Mouse (Mus musculus): ENCODE measurements around the gene Sim2. TPM values are rescaled to one million over a fixed set of nuclear protein-coding genes. Genes with fewer than 3 reads are reported as not detected.

Sim2 gene
- polyA plus RNA-seq, 1 experiment from 2014 or later: not detected

DNA sequence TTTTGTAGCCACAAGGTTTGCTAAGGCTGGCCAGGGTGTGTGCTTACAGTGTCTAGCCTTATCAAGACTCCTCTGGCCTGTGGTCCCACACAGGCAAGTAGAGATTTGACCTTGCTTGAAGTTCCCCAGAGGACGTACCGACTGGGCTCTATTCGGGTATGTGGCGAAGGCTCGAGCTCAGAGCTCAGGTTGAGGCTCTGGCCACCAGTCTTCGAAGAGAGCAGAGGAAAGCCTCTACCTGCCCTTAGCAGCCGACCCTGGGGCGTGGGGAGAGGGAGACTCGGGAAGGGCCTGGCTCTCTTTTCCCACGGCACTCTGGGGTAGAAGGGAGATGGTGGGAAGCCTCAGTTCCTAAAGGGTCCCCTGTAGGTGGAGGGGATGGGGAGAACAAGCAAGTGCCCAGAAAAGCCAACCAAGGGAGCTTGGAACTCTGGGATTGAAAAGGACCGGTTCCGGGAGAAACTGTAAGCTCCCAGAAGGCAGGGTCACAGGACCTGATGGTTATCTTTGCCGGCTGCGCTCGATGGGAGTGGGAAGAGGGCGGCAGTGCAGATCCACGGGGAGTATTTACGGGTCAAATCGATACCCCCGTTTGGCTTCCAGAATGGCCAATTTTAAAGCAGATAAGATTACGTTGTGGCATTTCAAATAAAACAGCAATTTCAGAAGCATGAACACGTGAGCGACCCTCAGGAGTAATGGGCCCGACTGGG is 8.6 kb downstream of the Sim2 start:
- Histone ChIP-seq H3K4me3 (replicated peaks) (no peak overlapping the region), H3K27me3 (replicated peaks) (peaks cover 91% of the 10 kb centered on the region), H3K27ac (no peak overlapping the region), H3K4me2 (replicated peaks) (no peak overlapping the region), H3K36me3 (no peaks in the 10 kb centered on the region), H3K9me3 (no peaks in the 10 kb centered on the region), H3K4me1 (replicated peaks) (no peaks in the 10 kb centered on the region), H3K9ac (no peak overlapping the region)
- 2% methylated on average over 24 of the region's 24 CpGs for WGBS
- ATAC-seq: no peak

DNA sequence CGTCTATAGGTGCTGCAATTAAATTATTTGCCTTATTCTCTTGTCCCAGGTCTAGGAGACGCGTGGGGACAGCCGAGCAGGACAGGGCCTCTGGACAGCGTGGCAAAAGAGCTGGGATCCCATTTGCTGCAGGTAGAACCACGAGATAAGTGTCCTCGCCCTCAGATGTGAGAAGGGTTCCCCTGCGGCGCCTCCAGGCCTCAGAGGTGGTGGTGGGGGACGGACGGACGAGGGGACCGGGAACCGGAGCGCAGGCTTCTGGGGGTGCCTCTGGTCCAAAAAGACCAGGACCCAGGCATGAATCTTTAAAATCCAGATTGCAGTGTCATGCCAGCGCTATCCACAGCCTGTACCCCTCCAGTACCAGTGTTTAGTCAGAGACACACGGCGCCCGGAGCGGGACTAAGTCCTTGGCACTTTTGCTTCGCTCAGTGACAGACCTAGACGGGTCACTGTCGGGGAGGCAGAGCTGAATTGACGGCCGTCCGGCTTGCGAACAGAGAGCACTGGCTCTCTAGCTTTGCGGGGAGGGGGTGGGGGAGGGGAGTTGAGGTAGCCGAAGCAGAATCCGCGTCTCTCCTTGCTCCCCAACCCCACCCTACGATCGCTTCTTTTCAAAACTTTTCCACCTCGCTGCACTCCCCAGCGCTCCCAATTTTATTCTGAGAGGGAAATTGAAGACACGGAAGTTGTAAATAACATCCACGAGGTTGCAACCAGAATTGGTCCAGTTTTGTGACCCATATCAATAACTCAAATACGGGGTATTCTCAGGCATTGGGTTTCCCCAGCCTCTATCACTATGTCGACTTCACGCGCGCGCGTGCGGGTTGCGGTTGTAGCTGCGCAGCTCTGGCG is 9.7 kb downstream of the Sim2 start:
- ATAC-seq: 0 out of 2 replicates have a peak, but pooled peaks have one; percentile 32
- H3K4me2 ChIP-seq (replicated peaks): no peak overlapping the region
- 2% methylated on average over 48 of the region's 48 CpGs for WGBS
- H3K36me3 ChIP-seq: no peaks in the 10 kb centered on the region
- H3K9me3 ChIP-seq: no peaks in the 10 kb centered on the region
- H3K27me3 ChIP-seq (replicated peaks): peaks cover 84% of the 10 kb centered on the region
- H3K9ac ChIP-seq: no peak overlapping the region
- no peak overlapping the region for H3K27ac ChIP-seq
- no peaks in the 10 kb centered on the region for H3K4me1 ChIP-seq (replicated peaks)
- H3K4me3 ChIP-seq (replicated peaks): no peak overlapping the region

DNA sequence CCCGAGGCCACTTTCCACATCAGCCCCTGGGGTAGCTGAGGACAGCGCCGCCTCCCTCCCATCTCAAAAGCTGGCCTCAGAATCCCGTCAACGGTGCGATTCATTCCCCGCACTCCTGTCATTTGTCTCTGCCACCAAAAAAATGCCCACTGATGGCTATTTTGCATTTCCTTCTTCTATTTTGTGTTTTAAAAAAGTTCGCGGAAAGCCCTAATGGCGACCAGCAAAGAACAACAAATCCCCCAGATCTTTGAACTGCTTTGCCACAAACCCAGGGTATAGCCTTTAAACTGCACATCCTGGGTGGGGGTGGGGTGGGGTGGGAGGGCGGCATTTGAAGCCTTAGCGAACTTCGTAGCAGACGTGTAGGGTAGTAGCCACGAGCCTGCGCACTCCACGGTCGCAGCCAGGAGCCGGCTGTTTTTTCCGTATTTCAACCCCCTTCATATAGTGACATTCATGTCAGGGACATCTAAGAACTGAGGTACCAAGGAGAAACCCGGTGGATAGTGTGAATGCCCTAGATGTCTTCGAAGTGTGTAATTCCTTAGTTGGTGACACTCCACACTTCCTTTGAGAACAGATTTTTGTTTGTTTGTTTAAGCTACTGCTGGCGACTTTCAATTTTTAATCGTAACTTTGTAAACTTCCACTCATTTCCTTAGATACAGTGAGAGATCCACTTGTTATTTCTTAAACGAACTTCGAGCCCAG is 10.5 kb downstream of the Sim2 start:
- ATAC-seq: no peak
- H3K36me3 ChIP-seq: no peaks in the 10 kb centered on the region
- 2% methylated on average over 26 of the region's 26 CpGs for WGBS

DNA sequence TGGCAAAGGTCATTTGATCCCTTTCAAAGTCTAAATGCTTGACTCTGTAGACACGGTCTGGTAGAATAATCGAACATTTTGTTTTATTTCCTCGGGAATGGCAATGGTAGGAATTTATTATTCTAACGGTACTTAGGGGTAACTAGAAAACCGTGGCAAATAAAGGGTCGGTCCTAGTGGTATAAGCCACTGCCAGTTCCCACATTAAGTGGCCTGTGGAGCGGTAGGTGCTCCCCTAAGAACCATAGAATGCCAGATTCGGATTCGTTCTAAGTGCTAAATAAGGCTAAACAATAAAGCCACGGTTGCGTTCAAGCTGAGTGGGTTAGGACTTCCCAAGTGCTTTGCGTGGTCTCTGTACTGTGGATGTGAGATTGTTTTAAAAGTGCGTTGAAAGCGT is 11.7 kb downstream of the Sim2 start:
- no peak overlapping the region for H3K27ac ChIP-seq
- H3K4me3 ChIP-seq (replicated peaks): no peak overlapping the region
- no peak overlapping the region for H3K9ac ChIP-seq
- WGBS: 4% methylated on average over 14 of the region's 14 CpGs
- no peak for ATAC-seq
- H3K9me3 ChIP-seq: no peaks in the 10 kb centered on the region
- peaks cover 72% of the 10 kb centered on the region for H3K27me3 ChIP-seq (replicated peaks)
- no peaks in the 10 kb centered on the region for H3K36me3 ChIP-seq
- H3K4me1 ChIP-seq (replicated peaks): no peaks in the 10 kb centered on the region
- H3K4me2 ChIP-seq (replicated peaks): no peak overlapping the region

More for the DNA sequence above, 10.5 kb downstream of the Sim2 start:
- no peak overlapping the region for H3K4me3 ChIP-seq (replicated peaks)
- no peaks in the 10 kb centered on the region for H3K4me1 ChIP-seq (replicated peaks)
- no peak overlapping the region for H3K9ac ChIP-seq
- H3K4me2 ChIP-seq (replicated peaks): no peak overlapping the region
- H3K9me3 ChIP-seq: no peaks in the 10 kb centered on the region
- no peak overlapping the region for H3K27ac ChIP-seq
- H3K27me3 ChIP-seq (replicated peaks): peaks cover 84% of the 10 kb centered on the region

DNA sequence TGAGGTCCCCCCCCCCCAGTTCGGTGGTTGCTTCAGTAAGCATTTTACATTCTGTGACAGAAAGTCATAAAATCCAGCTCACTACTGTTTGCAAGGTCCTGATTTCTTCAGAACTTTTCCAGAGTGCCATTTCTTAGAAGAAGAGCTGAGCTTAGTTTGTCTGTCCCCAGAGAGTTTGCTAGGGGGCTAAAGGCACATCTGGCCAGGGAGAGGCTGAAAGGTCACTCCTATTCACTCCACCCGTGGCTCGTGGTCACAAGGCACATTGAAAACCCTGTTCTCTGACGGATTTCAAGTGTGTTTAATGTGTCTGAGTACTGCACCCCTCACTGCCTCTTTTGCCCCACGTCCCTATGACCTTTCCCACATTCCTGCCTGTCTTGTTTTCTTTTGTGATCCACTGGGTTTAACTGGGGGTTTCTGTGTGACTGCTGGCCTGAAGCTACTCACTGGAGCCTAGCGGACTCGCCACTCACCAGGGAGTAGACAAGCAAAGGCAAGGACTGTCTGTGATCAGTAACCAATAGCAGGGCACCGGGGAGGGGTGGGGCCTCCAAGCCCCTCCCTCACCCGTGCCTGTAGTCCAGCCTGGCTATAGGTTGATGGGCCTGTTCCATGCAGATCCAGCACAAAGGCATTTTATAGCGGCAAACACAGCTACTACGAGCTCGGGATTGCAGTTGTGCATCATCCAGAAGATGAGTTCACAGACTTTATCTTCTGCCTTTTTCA is 13.2 kb downstream of the Sim2 start:
- H3K4me2 ChIP-seq (replicated peaks): no peak overlapping the region
- H3K9me3 ChIP-seq: no peaks in the 10 kb centered on the region
- no peak overlapping the region for H3K4me3 ChIP-seq (replicated peaks)
- no peak overlapping the region for H3K9ac ChIP-seq
- no peak overlapping the region for H3K27ac ChIP-seq
- 11% methylated on average over 12 of the region's 12 CpGs for WGBS
- H3K27me3 ChIP-seq (replicated peaks): peaks cover 58% of the 10 kb centered on the region
- H3K36me3 ChIP-seq: no peaks in the 10 kb centered on the region
- no peaks in the 10 kb centered on the region for H3K4me1 ChIP-seq (replicated peaks)
- peak; percentile 73 for ATAC-seq

DNA sequence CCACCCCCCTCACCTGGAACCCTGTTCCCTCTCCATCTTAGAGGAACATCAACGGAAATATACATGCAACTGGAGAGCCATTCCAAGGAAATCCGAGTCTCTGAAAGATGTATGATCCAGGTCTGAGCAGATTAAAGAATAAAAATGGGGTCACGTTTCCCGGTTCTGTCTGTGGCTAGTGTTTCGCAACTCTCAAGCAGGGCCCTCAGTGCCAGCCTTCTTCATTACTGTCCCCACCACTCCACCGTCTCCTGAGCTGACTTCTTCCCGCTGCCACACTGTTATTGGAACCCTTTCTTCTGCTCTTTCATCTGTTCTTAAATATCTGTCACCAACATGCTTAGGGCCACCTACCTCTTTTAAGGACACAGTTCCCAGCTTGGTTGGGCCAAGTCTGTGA is 28.4 kb downstream of the Sim2 start:
- Histone ChIP-seq H3K36me3 (no peaks in the 10 kb centered on the region), H3K4me2 (replicated peaks) (no peak overlapping the region), H3K4me3 (replicated peaks) (no peak overlapping the region), H3K9me3 (no peaks in the 10 kb centered on the region), H3K27ac (no peak overlapping the region), H3K27me3 (replicated peaks) (peaks cover 9% of the 10 kb centered on the region; the same call in 1 of the 2 replicates), H3K4me1 (replicated peaks) (peaks cover 3% of the 10 kb centered on the region; the same call in 1 of the 2 replicates), H3K9ac (no peak overlapping the region)
- 80% methylated on average over 7 of the region's 7 CpGs for WGBS
- no peak for ATAC-seq

DNA sequence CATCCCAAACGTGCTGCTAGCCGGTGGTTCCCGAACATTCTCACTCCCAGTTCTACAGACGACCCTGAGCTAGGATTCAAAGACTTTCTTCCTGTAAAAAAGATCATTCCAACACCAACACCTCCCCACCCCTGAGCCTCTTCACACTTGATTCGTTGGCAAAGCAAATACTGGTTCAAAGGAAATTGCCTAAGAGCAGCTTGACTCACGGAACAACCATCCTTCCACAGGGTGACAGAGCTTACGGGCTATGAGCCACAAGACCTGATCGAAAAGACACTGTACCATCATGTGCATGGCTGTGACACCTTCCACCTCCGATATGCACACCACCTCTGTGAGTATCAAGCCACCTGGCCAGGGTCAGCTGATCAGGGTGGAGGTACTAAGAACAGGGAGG is 30.0 kb downstream of the Sim2 start:
- no peak overlapping the region for H3K4me2 ChIP-seq (replicated peaks)
- H3K27me3 ChIP-seq (replicated peaks): peaks cover 9% of the 10 kb centered on the region; the same call in 1 of the 2 replicates
- H3K9me3 ChIP-seq: no peaks in the 10 kb centered on the region
- no peak overlapping the region for H3K27ac ChIP-seq
- no peaks in the 10 kb centered on the region for H3K36me3 ChIP-seq
- 68% methylated on average over 9 of the region's 9 CpGs for WGBS
- no peak overlapping the region for H3K4me3 ChIP-seq (replicated peaks)
- 0 out of 2 replicates have a peak, but pooled peaks have one; percentile 36 for ATAC-seq
- no peak overlapping the region for H3K9ac ChIP-seq
- peaks cover 6% of the 10 kb centered on the region; the same call in 1 of the 2 replicates for H3K4me1 ChIP-seq (replicated peaks)

DNA sequence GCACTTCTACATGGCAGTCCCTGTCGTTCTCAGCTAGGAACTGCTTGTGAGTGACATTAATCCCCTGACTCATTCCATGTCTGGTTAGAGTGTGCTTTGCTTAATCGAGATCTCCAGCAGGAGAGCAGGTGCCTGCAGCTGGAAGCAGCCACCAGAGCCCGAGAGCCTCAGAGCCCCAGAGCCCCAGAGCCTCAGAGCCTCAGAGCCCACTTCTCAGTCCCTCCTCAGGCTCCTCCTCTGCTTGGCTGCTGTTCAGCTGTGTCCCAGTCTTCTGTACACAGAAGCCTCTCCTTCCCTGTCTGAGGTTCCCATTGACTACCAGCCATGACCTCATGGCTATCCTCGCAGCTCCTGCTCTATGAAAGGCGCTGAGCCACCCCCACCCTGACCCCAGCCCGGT is 32.6 kb downstream of the Sim2 start:
- Histone ChIP-seq H3K27ac (no peak overlapping the region), H3K4me1 (replicated peaks) (peaks cover 9% of the 10 kb centered on the region), H3K9ac (no peak overlapping the region), H3K4me3 (replicated peaks) (no peak overlapping the region), H3K27me3 (replicated peaks) (peaks cover 11% of the 10 kb centered on the region; the same call in 1 of the 2 replicates), H3K36me3 (no peaks in the 10 kb centered on the region), H3K4me2 (replicated peaks) (no peak overlapping the region), H3K9me3 (no peaks in the 10 kb centered on the region)
- peak; percentile 69 for ATAC-seq
- 35% methylated on average over 6 of the region's 6 CpGs for WGBS

DNA sequence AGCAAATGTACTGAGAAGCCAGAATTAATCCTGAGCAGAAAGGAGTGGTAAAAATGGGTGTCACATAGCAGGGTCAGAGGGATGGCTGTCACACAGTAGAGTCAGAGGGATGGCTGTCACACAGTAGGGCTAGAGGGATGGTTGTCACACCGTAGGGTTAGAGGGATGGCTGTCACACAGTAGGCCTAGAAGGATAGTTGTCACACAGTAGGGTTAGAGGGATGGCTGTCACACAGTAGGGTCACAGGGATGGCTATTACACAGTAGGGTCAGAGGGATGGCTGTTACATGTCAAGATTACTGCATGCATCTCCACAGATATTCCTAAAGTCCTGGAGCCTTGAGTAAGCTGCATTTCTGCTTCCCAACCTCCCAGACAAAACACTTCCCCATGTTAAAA is 33.7 kb downstream of the Sim2 start:
- ATAC-seq: no peak
- Histone ChIP-seq H3K27ac (no peak overlapping the region), H3K9ac (no peak overlapping the region), H3K9me3 (no peaks in the 10 kb centered on the region), H3K27me3 (replicated peaks) (peaks cover 12% of the 10 kb centered on the region; the same call in 1 of the 2 replicates), H3K36me3 (no peaks in the 10 kb centered on the region), H3K4me3 (replicated peaks) (no peak overlapping the region), H3K4me1 (replicated peaks) (peaks cover 9% of the 10 kb centered on the region), H3K4me2 (replicated peaks) (no peak overlapping the region)
- WGBS: 96% methylated on average over 1 of the region's 1 CpGs

DNA sequence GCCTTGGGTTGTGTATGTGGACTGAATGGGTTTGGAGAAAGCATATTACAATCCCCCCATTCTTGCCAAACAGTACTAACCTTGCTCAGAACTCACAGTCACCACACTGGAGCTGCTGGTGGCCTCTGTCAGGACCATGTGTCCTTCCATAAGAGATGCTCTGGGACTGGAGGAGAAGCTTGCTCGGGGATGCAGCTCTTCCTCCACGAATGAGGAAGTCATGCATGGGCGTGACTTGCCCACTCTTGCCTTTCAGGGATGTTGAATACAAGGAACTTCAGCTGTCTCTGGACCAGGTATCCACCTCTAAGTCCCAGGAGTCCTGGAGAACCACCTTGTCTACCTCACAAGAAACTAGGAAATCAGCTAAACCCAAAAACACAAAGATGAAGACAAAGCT is 37.6 kb downstream of the Sim2 start:
- no peak overlapping the region for H3K4me3 ChIP-seq (replicated peaks)
- H3K9ac ChIP-seq: no peak overlapping the region
- H3K36me3 ChIP-seq: no peaks in the 10 kb centered on the region
- no peak overlapping the region for H3K4me2 ChIP-seq (replicated peaks)
- H3K27me3 ChIP-seq (replicated peaks): peaks cover 36% of the 10 kb centered on the region
- no peak overlapping the region for H3K27ac ChIP-seq
- ATAC-seq: no peak
- WGBS: 83% methylated on average over 3 of the region's 3 CpGs
- H3K4me1 ChIP-seq (replicated peaks): peaks cover 18% of the 10 kb centered on the region
- no peaks in the 10 kb centered on the region for H3K9me3 ChIP-seq

DNA sequence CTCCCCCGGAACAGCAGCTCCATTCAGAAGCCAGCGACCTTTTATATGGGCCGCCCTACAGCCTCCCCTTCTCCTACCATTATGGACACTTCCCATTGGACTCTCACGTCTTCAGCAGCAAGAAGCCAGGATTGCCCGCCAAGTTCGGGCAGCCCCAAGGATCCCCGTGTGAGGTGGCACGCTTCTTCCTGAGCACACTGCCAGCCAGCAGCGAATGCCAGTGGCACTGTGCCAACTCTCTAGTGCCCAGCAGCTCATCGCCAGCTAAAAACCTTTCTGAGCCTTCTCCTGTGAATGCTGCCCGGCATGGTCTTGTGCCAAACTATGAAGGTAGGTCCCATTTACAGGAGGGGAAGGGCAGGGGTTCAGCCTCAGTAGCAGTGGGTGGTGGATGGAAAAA is 38.5 kb downstream of the Sim2 start:
- Histone ChIP-seq H3K9me3 (no peaks in the 10 kb centered on the region), H3K4me3 (replicated peaks) (no peak overlapping the region), H3K27ac (no peak overlapping the region), H3K4me1 (replicated peaks) (peaks cover 16% of the 10 kb centered on the region), H3K9ac (no peak overlapping the region), H3K36me3 (no peaks in the 10 kb centered on the region), H3K27me3 (replicated peaks) (peaks cover 36% of the 10 kb centered on the region), H3K4me2 (replicated peaks) (no peak overlapping the region)
- no peak for ATAC-seq
- 81% methylated on average over 11 of the region's 11 CpGs for WGBS
